Comparison of ENCODE assay signal across 14 mouse cellular contexts in the genomic region with DNA sequence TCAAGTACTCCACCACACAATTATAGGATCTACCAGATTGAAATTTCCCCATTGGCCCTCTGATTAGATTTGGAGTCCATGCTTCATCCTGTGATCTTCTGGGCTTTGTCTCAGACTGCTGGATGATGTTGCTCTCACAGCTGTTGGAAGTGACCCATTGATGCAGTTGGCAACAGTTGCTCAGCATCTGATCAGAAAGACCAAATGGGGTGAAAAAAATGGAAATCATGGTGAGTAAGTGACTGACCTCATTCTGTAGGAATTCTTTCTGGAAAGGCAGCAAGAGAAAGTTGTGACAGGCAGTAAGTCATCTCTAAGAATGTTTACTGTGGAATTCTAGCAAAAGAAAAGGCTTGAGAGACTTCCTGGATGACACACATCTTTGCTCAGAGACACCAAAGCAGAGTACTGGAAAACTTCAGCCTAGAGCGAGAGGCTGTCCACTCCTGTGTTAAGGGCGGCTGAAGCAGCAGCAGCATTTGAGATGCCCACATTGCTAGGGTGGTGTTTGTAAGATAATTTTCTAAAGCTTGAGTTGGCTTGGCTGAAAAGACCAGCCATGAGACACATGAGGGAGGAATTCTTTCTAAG. TPM values are rescaled to one million over a fixed set of nuclear protein-coding genes. Genes with fewer than 3 reads are reported as not detected.
DNase-seq lines count a peak whose midpoint lies in the region; ATAC-seq and TF ChIP-seq lines count a peak whose summit lies in the region.
"Had no signal": no experiment of that assay in that cellular context is flagged by ENCODE, and none has a peak within 500 bp of the region (broad histone marks: within the 10 kb centered on the region; RNA-seq: fewer than 3 reads in every experiment).

No protein-coding gene starts in this region.

- H3K4me3 ChIP-seq in heart, embryonic 11.5 days (ENCODE audit: low read depth, low read length), result no peak overlapping the region
- H3K4me3 ChIP-seq in gastrocnemius, adult 2 months, result no peak overlapping the region
- H3K4me3 ChIP-seq in lung, embryonic 14.5 days (ENCODE audit: low read depth, low read length), result no peak overlapping the region
- H3K4me3 ChIP-seq: embryonic facial prominence, embryonic 15.5 days; stomach, embryonic 15.5 days had no signal

- TF ChIP-seq CTCF in gastrocnemius, adult 2 months (IDR thresholded peaks at IDR 0.05), result no peak
- no peak for TF ChIP-seq CTCF in lung, embryonic 14.5 days (IDR thresholded peaks at IDR 0.05; ENCODE audit: low read depth)

- no peaks in the 10 kb centered on the region for H3K9me3 ChIP-seq in heart, embryonic 11.5 days (replicated peaks; ENCODE audit: control insufficient read depth, low read length)
- no peaks in the 10 kb centered on the region for H3K9me3 ChIP-seq in lung, embryonic 14.5 days (ENCODE audit: low read depth, low read length)
- H3K9me3 ChIP-seq: embryonic facial prominence, embryonic 15.5 days; stomach, embryonic 15.5 days had no signal

- no peak overlapping the region for H3K9ac ChIP-seq in heart, embryonic 11.5 days (ENCODE audit: low read depth, low read length)
- H3K9ac ChIP-seq in lung, embryonic 14.5 days, result no peak overlapping the region
- H3K9ac ChIP-seq: embryonic facial prominence, embryonic 15.5 days; stomach, embryonic 15.5 days had no signal

- ATAC-seq in heart, embryonic 11.5 days (replicated peaks; ENCODE audit: insufficient number of reproducible peaks, low FRiP score, low TSS enrichment), result no peak
- peak; percentile 71 for ATAC-seq in lung, embryonic 14.5 days (ENCODE audit: insufficient read depth)
- ATAC-seq: CD4-positive, CD25-positive, alpha-beta regulatory T cell, adult 4 months had no signal

- no peaks in the 10 kb centered on the region for H3K4me1 ChIP-seq in heart, embryonic 11.5 days (ENCODE audit: control insufficient read depth, insufficient read depth, low read length)
- peaks cover 2% of the 10 kb centered on the region; the same call in 1 of the 2 replicates for H3K4me1 ChIP-seq in lung, embryonic 14.5 days (ENCODE audit: insufficient read depth)
- H3K4me1 ChIP-seq: embryonic facial prominence, embryonic 15.5 days; stomach, embryonic 15.5 days had no signal

- H3K36me3 ChIP-seq in heart, embryonic 11.5 days (ENCODE audit: control insufficient read depth, insufficient read depth, low read length), result no peaks in the 10 kb centered on the region
- H3K36me3 ChIP-seq in lung, embryonic 14.5 days (ENCODE audit: insufficient read depth), result no peaks in the 10 kb centered on the region
- H3K36me3 ChIP-seq: embryonic facial prominence, embryonic 15.5 days; stomach, embryonic 15.5 days had no signal

- 58% methylated on average over 2 of the region's 2 CpGs for WGBS in heart, embryonic 11.5 days (ENCODE audit: insufficient replicate concordance)
- 58% methylated on average over 2 of the region's 2 CpGs for WGBS in lung, embryonic 14.5 days

- no peaks in the 10 kb centered on the region for H3K27me3 ChIP-seq in heart, embryonic 11.5 days (ENCODE audit: control insufficient read depth, insufficient read depth, low read length)
- H3K27me3 ChIP-seq in lung, embryonic 14.5 days (ENCODE audit: insufficient read depth, low read length), result no peaks in the 10 kb centered on the region
- H3K27me3 ChIP-seq: embryonic facial prominence, embryonic 15.5 days; stomach, embryonic 15.5 days had no signal

- no peak overlapping the region for H3K27ac ChIP-seq in heart, embryonic 11.5 days (ENCODE audit: low read depth, low read length)
- H3K27ac ChIP-seq in gastrocnemius, adult 2 months, result no peak overlapping the region
- peak overlapping the region; percentile 30; the same call in 1 of the 2 replicates for H3K27ac ChIP-seq in lung, embryonic 14.5 days (ENCODE audit: low read depth)
- H3K27ac ChIP-seq: embryonic facial prominence, embryonic 15.5 days had no signal

- intact Hi-C loops in gastrocnemius, adult 2 months (cut with DNase I), result no loop called here

- DNase-seq in heart, adult 11 months, result peak; percentile 97
- DNase-seq in 3T3-L1 (ENCODE audit: low read depth, low spot score), result peak; percentile 97
- DNase-seq in gastrocnemius, adult 2 months, result peak; percentile 59
- DNase-seq in lung, embryonic 14.5 days, result peak; percentile 79
- no peak for DNase-seq in cerebellum, adult 9-11 months
- no peak for DNase-seq in B cell, adult 2 months
- DNase-seq in thymus, postnatal 10 days (ENCODE audit: low spot score in 2 of 2), result no peak
- DNase-seq: cerebellum, adult 11 months; kidney, adult 8-10 months; retina, postnatal 1 day had no signal

- H3K4me2 ChIP-seq in heart, embryonic 11.5 days, result no peak overlapping the region
- H3K4me2 ChIP-seq in lung, embryonic 14.5 days, result no peak overlapping the region
- H3K4me2 ChIP-seq: embryonic facial prominence, embryonic 15.5 days; stomach, embryonic 15.5 days had no signal

RNA-seq across cellular contexts. Expression of a gene that starts 31.3 kb away (rescaled TPM):
- polyA plus RNA-seq in heart, embryonic 11.5 days (2014; fragmentation: Nextera tagmentation; extraction: Ambion mirVana), result 24.6 and 28.9 TPM in 2 replicates
- 10 to 100 TPM in 1 of 2 experiments, 1 to 10 TPM in 1; 1.7 to 10.0 TPM for total RNA-seq in gastrocnemius, adult 2 months (2021)
- polyA plus RNA-seq in lung, embryonic 14.5 days (2014; fragmentation: Nextera tagmentation; extraction: Ambion mirVana), result 35.5 and 36.4 TPM in 2 replicates

Comparison
In these comparisons a context has a peak if more than half of its experiments do, and no peak if none do; other contexts are left out.
1. DNase-seq: peak in heart, adult 11 months (single experiment), 3T3-L1 (single experiment), gastrocnemius, adult 2 months (single experiment) and lung, embryonic 14.5 days (single experiment); none in cerebellum, adult 9-11 months (single experiment), B cell, adult 2 months (0 of 2) and thymus, postnatal 10 days (0 of 2).